In genomic region chr2:14605207-14605606, GRCm38 (mm10) we compare ENCODE assay signal across 8 mouse cellular contexts. TPM values are rescaled to one million over a fixed set of nuclear protein-coding genes. Genes with fewer than 3 reads are reported as not detected.
DNase-seq lines count a peak whose midpoint lies in the region; ATAC-seq and TF ChIP-seq lines count a peak whose summit lies in the region.

No protein-coding gene starts in this region.

- no peak for DNase-seq in lung, adult 2 months
- no peak for DNase-seq in lung, postnatal 25 days (ENCODE audit: low spot score)
- DNase-seq in forebrain, embryonic 11.5 days (ENCODE audit: low spot score): no peak
- no peak for DNase-seq in limb, embryonic 14.5 days (ENCODE audit: low spot score)
- no peak for DNase-seq in kidney, adult 11 months
- no peak for DNase-seq in layer of hippocampus, postnatal 10 days (ENCODE audit: low spot score in 2 of 2)
- DNase-seq in spleen, postnatal 10 days (ENCODE audit: low spot score in 2 of 2): no peak

- H3K4me2 ChIP-seq in forebrain, embryonic 11.5 days (ENCODE audit: low read depth, low read length, severe bottlenecking): peak overlapping the region; percentile 87
- peak overlapping the region; percentile 74 for H3K4me2 ChIP-seq in limb, embryonic 14.5 days (replicated peaks; ENCODE audit: low read depth, low read length, severe bottlenecking)

- TF ChIP-seq CTCF in lung, adult 2 months (IDR thresholded peaks at IDR 0.05; ENCODE audit: insufficient read depth, low read length): no peak
- TF ChIP-seq CTCF in small intestine, adult 2 months (IDR thresholded peaks at IDR 0.05; ENCODE audit: extremely low read depth, insufficient read length, insufficient replicate concordance, low read depth, low read length): no peak

- ATAC-seq in forebrain, embryonic 11.5 days (replicated peaks; ENCODE audit: low FRiP score): no peak
- no peak for ATAC-seq in limb, embryonic 14.5 days (ENCODE audit: low FRiP score, low read depth)

- H3K9ac ChIP-seq in forebrain, embryonic 11.5 days (ENCODE audit: low read length): peak overlapping the region; percentile 83
- H3K9ac ChIP-seq in limb, embryonic 14.5 days (ENCODE audit: low read depth, low read length, severe bottlenecking): peak overlapping the region; percentile 72

- H3K4me1 ChIP-seq in lung, adult 2 months (ENCODE audit: control insufficient read depth, insufficient read depth, low read length): peaks cover 3% of the 10 kb centered on the region; the same call in 1 of the 2 replicates
- H3K4me1 ChIP-seq in forebrain, embryonic 11.5 days (replicated peaks; ENCODE audit: control insufficient read depth, insufficient read depth, low read length): peaks cover 8% of the 10 kb centered on the region
- peaks cover 3% of the 10 kb centered on the region; the same call in 1 of the 2 replicates for H3K4me1 ChIP-seq in limb, embryonic 14.5 days (ENCODE audit: control insufficient read depth, insufficient read depth, low read length)
- H3K4me1 ChIP-seq in small intestine, adult 2 months (ENCODE audit: control insufficient read depth, insufficient read depth, insufficient read length, low read length): no peaks in the 10 kb centered on the region

- no peak overlapping the region for H3K27ac ChIP-seq in forebrain, embryonic 11.5 days (ENCODE audit: low read depth, low read length)
- H3K27ac ChIP-seq in limb, embryonic 14.5 days (replicated peaks; ENCODE audit: low read depth, low read length): no peak overlapping the region
- no peak overlapping the region for H3K27ac ChIP-seq in small intestine, adult 2 months (ENCODE audit: insufficient read depth, low read depth, low read length)

- WGBS in lung, adult 2 months: 13% methylated on average over 7 of the region's 7 CpGs
- WGBS in forebrain, embryonic 11.5 days: 5% methylated on average over 7 of the region's 7 CpGs
- WGBS in limb, embryonic 14.5 days: 10% methylated on average over 7 of the region's 7 CpGs
- 12% methylated on average over 7 of the region's 7 CpGs for WGBS in small intestine, adult 2 months

- no peaks in the 10 kb centered on the region for H3K9me3 ChIP-seq in forebrain, embryonic 11.5 days (ENCODE audit: control insufficient read depth, low read length)
- H3K9me3 ChIP-seq in limb, embryonic 14.5 days (ENCODE audit: control insufficient read depth, low read length): no peaks in the 10 kb centered on the region

- no peak for TF ChIP-seq POLR2A in lung, adult 2 months (IDR thresholded peaks at IDR 0.05; ENCODE audit: borderline replicate concordance, extremely low read depth, low read depth, low read length)
- TF ChIP-seq POLR2A in limb, embryonic 14.5 days (IDR thresholded peaks at IDR 0.05; ENCODE audit: borderline replicate concordance, extremely low read depth, insufficient read depth, insufficient read length): no peak
- no peak for TF ChIP-seq POLR2A in small intestine, adult 2 months (IDR thresholded peaks at IDR 0.05; ENCODE audit: low read depth, low read length)

- H3K4me3 ChIP-seq in lung, adult 2 months (replicated peaks; ENCODE audit: extremely low read depth, low read depth, low read length): peak overlapping the region; percentile 77
- peak overlapping the region; percentile 58 for H3K4me3 ChIP-seq in forebrain, embryonic 11.5 days (ENCODE audit: low read depth, low read length)
- H3K4me3 ChIP-seq in limb, embryonic 14.5 days (replicated peaks; ENCODE audit: low read length): peak overlapping the region; percentile 62
- H3K4me3 ChIP-seq in small intestine, adult 2 months (ENCODE audit: low read depth, low read length): peak overlapping the region; percentile 64

- H3K36me3 ChIP-seq in forebrain, embryonic 11.5 days (ENCODE audit: control insufficient read depth, insufficient read depth, low read length): no peaks in the 10 kb centered on the region
- H3K36me3 ChIP-seq in limb, embryonic 14.5 days (ENCODE audit: control insufficient read depth, insufficient read depth, low read length): no peaks in the 10 kb centered on the region
- no peaks in the 10 kb centered on the region for H3K36me3 ChIP-seq in small intestine, adult 2 months (ENCODE audit: control insufficient read depth, insufficient read depth, low read length)

- no peaks in the 10 kb centered on the region for H3K27me3 ChIP-seq in forebrain, embryonic 11.5 days (ENCODE audit: control insufficient read depth, insufficient read depth, low read length)
- H3K27me3 ChIP-seq in limb, embryonic 14.5 days (ENCODE audit: control insufficient read depth, insufficient read depth, low read length): no peaks in the 10 kb centered on the region
- H3K27me3 ChIP-seq in small intestine, adult 2 months (ENCODE audit: control insufficient read depth, insufficient read depth, low read length): peaks cover 15% of the 10 kb centered on the region

RNA-seq across cellular contexts. Expression of gene Cacnb2, which starts 2.3 kb away (rescaled TPM):
- polyA plus RNA-seq in lung, adult 2 months (2012; rRNA removed): 3.5 and 6.3 TPM in 2 replicates
- 2.9 and 4.0 TPM in 2 replicates for polyA plus RNA-seq in forebrain, embryonic 11.5 days (2014; fragmentation: Nextera tagmentation; extraction: Ambion mirVana)
- polyA plus RNA-seq in limb, embryonic 14.5 days (2012; rRNA removed): 4.1 and 4.7 TPM in 2 replicates
- 2.3 and 3.0 TPM in 2 replicates for polyA plus RNA-seq in limb, embryonic 14.5 days (2014; fragmentation: Nextera tagmentation; extraction: Ambion mirVana)
- 0.76 and 1.1 TPM in 2 replicates for polyA plus RNA-seq in small intestine, adult 2 months (2012; rRNA removed)
- total RNA-seq in layer of hippocampus, postnatal 10 days (2021): 10 to 100 TPM; 54.6 to 59.3 TPM
